Mouse (Mus musculus): ENCODE results near the gene Prodh2.

The Prodh2 gene

GRCm38 (mm10) chr7:30544327-30544726 lies 50.9 kb downstream of the Prodh2 start:
- DNase-seq (ENCODE audit: low read depth, low spot score): no peak

GRCm38 (mm10) chr7:30549880-30550279 lies 56.5 kb downstream of the Prodh2 start:
- no peak for DNase-seq (ENCODE audit: low read depth, low spot score)

GRCm38 (mm10) chr7:30550603-30551002 lies 57.2 kb downstream of the Prodh2 start:
- no peak for DNase-seq (ENCODE audit: low read depth, low spot score)

- no peak for DNase-seq (ENCODE audit: low read depth, low spot score)
Measured at GRCm38 (mm10) chr7:30551445-30552101, 58.2 kb downstream of the Prodh2 start.

- DNase-seq (ENCODE audit: low read depth, low spot score): peak; percentile 99
Measured at GRCm38 (mm10) chr7:30552102-30553020, 58.9 kb downstream of the Prodh2 start, which contains the start of the genes Hspb6 and Proser3. Gene Hspb6 (plus strand): TSS chr7:30552178. Gene Proser3 (minus strand): TSS chr7:30552299.

GRCm38 (mm10) chr7:30553021-30553589 lies 59.7 kb downstream of the Prodh2 start:
- peak; percentile 34 for DNase-seq (ENCODE audit: low read depth, low spot score)

- DNase-seq (ENCODE audit: low read depth, low spot score): no peak
Measured at GRCm38 (mm10) chr7:30553810-30554584, 60.6 kb downstream of the Prodh2 start.

- DNase-seq (ENCODE audit: low read depth, low spot score): no peak
Measured at GRCm38 (mm10) chr7:30556894-30557536, 63.6 kb downstream of the Prodh2 start.

- no peak for DNase-seq (ENCODE audit: low read depth, low spot score)
Measured at GRCm38 (mm10) chr7:30557901-30558514, 64.6 kb downstream of the Prodh2 start.

GRCm38 (mm10) chr7:30558656-30559442 lies 65.4 kb downstream of the Prodh2 start:
- DNase-seq (ENCODE audit: low read depth, low spot score): no peak

GRCm38 (mm10) chr7:30559443-30559954 lies 66.1 kb downstream of the Prodh2 start, which contains the start of gene Lin37:
Gene Lin37 (minus strand): TSS chr7:30559838.
- DNase-seq (ENCODE audit: low read depth, low spot score): peak; percentile 93

- no peak for DNase-seq (ENCODE audit: low read depth, low spot score)
Measured at GRCm38 (mm10) chr7:30560296-30560695, 66.9 kb downstream of the Prodh2 start.

GRCm38 (mm10) chr7:30562526-30563116 lies 69.2 kb downstream of the Prodh2 start:
- no peak for DNase-seq (ENCODE audit: low read depth, low spot score)
